Mouse (Mus musculus) heart, adult 2 months (tissue): ENCODE data around the gene Cct8l1.

Experiments used
- CTCF ChIP-seq: fragments of 200-600 bp; IDR thresholded peaks from 2 replicates; pipeline ENCODE4 v1.8.1; 2022; ENCODE audit warnings: antibody characterized with exemption, mild to moderate bottlenecking, moderate library complexity
- EP300 ChIP-seq: fragments of 200-500 bp; IDR thresholded peaks from 2 replicates; pipeline ENCODE4 v1.6.1; 2011; ENCODE audit warnings: low read depth, low read length, control low read depth; ENCODE audit not compliant: insufficient read depth
- POLR2A ChIP-seq: fragments of 200-500 bp; IDR thresholded peaks from 2 replicates; pipeline ENCODE4 v1.6.1; 2011; ENCODE audit warnings: mild to moderate bottlenecking, low read depth, low read length, control low read depth; ENCODE audit not compliant: insufficient read depth

- TF ChIP-seq POLR2A (no peak), CTCF (no peak), EP300 (no peak)
Observed at GRCm38 (mm10) chr5:25517550-25517949, 1.7 kb downstream of the Cct8l1 start.
